Mouse (Mus musculus): ENCODE measurements around the gene Ppl. TPM values are rescaled to one million over a fixed set of nuclear protein-coding genes. Genes with fewer than 3 reads are reported as not detected.

Ppl gene
- polyA plus RNA-seq, 1 experiment: 0.24 TPM

DNA sequence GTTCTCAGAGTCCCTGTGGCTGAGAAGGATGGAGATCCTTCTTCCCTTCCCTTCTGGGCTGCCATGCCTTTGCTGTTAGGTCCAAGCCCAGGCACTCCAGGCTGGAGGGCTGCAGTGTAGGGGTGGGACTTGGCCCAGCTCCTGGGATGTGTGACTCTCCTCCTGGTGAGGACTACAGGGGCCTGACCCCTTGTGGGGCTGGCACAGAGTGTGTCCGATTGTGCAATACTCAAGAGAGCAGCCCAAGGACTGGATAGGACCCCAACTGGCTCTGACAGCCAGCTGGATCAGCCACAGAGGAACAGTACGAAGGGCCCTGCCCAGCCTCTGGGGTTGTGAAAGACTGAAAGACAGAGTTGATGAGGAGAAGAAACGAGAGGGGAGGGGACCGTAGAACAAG, 1.5 kb downstream of the Ppl start:
- DNase-seq (ENCODE audit: extremely low spot score in 1 of 2, low spot score in 1 of 2): no peak

DNA sequence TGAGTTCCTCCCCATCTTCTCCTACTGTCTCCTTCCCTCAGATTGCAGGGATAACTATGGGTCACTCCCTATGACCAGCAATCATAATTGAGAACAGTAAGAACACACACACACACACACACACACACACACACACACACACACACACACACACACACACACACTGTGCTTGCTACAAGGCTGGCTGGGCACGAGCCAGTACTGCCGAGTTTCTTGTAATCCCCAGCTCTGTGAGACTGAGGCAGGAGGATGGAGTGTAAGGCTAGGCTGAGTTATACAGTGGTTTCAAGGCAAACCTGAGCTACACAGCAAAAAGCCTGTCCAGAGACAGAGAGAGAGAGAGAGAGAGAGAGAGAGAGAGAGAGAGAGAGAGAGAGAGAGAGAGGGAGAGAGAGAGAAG, 2.0 kb downstream of the Ppl start:
- DNase-seq (ENCODE audit: extremely low spot score in 1 of 2, low spot score in 1 of 2): no peak

DNA sequence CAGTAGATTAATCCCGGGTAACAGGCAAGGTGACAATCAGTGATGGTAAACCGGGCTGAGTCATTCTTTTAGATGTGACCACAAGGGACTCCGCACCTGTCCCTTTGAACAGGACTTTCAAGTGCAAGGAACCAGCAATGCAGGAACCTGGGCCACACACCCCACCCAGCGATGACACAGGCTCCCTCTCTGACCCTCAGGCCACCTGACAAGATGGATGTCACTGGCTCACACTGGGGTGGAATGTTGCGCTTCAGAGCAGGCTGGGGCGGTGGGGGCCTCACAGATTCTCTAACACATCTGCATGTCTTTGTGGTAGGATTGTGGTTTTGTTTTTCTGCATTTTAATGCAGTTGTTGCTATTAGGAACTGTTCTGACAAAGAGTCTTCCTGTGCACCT, 8.7 kb downstream of the Ppl start:
- DNase-seq (ENCODE audit: extremely low spot score in 1 of 2, low spot score in 1 of 2): no peak

DNA sequence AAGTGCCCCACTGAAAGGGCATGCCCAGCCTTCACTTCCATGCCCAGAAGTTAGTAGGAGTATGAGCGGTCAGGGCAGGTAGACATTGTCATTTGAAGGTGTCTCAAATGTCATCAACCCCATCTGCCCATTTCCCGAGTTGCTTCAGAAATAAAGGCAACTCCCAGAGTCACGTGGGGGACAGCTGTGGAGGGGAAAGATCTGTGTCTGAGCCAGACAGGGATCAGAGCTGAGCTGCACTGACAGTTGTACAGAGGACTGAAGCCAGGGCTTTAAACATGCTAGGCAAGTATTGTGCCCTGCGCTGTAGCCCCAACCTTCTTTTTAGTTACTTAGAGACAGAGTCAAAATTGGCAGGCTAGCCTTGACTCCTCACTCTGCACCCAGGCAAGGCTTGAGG, 12.4 kb downstream of the Ppl start:
- no peak for DNase-seq (ENCODE audit: extremely low spot score in 1 of 2, low spot score in 1 of 2)

DNA sequence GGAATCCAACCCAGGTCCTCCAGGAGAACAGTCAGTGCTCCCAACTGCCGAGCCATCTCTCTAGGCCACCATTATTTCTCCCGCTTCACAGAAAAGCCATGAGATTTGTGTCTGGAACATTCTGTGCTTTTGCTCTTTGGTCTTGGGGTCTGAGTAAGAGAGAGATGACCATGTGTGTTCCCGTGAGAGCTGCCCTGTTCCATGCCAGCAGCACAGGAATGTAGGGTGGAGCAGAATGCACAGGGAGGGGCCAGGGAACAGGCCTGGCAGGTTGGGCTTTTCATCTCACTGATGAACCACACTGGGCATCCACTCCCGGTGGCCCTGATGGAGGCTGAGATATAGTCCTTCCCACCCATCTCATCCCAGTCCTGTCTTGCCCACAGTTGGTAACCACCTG, 12.8 kb downstream of the Ppl start:
- DNase-seq (ENCODE audit: extremely low spot score in 1 of 2, low spot score in 1 of 2): no peak

DNA sequence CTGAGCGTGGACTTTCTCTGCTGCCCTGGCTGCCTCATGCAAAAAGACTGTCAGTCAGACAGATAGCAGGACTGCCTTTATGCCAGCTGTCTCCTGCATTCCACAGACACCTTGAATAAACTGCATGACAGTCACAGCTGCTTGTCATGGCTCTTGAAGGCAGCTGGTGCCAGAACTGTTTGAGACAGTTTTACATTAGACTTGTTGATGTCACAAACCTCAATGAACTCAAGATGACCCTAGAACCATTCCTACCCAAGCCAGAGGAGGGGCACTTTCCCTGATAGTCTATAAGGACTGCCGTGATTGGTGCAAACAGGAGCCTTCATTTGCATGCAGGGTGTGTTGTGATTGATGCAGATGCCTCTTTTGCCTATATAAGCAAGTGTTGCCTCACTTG, 18.6 kb downstream of the Ppl start:
- DNase-seq (ENCODE audit: extremely low spot score in 1 of 2, low spot score in 1 of 2): no peak

DNA sequence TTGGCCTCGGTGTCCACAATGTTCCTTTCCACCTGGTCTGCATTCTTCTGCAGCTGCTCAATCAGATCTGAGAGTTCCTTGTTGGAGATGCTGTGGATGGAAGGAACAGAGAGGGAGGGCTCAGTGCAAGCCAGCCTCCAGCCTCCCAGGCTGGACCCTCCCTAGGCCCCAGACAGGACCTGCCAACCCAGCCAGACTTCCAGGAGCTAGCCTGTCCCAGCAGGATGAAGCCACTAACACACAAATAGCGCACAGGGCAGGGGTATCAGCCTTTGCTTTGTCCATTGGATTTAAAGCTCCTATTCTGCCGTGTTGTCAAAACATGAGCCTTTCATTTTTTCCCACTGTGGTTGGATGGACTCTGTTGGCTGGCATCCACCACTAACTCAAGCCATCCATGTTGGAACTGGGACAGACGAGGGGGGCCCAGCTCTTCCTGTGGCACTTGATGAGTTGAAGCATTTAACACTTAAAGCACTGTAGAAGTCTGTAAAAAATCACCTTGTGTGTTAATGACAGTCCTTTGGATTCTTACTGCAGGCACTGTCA, 19.1 kb downstream of the Ppl start:
- no peak for DNase-seq (ENCODE audit: extremely low spot score in 1 of 2, low spot score in 1 of 2)

DNA sequence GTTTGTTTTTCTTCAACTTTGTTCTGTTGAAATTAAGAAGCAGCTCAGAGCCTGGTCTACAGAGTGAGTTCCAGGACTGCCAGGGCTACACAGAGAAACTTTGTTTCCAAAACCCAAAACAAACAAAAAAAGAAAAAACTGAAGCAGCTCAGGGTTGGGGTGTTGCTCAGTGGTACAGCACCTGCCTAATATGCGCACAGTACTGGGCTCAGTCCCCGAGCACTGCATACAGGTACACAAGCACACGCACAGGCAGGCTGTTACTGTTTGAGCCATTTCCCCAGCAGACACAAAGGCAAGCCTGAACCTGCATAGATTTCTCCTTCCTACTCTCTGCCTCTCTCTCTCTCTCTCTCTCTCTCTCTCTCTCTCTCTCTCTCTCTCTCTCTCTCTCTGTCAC, 21.2 kb downstream of the Ppl start:
- DNase-seq (ENCODE audit: extremely low spot score in 1 of 2, low spot score in 1 of 2): no peak

DNA sequence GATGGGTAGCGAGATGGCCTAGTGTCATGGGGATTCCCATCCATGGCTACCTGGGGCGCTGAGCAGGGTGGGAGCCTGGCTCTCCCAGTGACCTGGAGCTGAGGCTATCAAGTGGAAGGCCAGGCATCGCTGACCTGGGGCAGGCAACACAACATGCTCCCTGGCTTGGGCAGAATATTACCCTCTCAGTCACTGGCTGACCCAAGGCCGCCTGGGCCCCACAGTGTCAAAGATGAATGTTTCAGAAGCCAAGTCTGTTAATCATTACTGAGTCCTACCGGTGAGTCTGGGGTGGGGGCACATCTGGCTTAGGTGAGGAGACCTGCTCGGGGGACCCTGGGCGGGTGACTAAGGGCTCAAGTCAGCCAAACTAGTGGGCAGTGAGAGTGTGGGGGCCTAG, 22.3 kb downstream of the Ppl start:
- no peak for DNase-seq (ENCODE audit: extremely low spot score in 1 of 2, low spot score in 1 of 2)

DNA sequence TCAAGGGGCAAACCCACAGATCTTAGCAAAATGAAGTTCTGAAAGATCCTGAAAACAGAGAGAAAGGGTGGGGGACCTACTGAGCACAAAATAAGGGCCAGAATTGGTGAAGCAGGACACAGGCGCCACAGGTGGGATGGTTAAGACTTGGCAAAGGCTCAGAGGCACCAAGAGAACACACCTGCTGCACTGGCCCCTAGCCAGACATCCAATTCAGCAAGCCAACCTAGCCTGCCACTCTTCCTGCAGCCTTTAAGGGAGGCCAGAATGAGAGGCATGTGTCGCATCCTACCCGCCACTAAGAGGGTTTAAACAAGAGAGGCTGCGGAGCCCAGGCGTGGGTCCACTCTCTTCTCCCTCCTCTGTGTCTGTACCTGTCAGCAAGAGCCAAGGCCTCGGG, 31.2 kb downstream of the Ppl start:
- no peak for DNase-seq (ENCODE audit: extremely low spot score in 1 of 2, low spot score in 1 of 2)

DNA sequence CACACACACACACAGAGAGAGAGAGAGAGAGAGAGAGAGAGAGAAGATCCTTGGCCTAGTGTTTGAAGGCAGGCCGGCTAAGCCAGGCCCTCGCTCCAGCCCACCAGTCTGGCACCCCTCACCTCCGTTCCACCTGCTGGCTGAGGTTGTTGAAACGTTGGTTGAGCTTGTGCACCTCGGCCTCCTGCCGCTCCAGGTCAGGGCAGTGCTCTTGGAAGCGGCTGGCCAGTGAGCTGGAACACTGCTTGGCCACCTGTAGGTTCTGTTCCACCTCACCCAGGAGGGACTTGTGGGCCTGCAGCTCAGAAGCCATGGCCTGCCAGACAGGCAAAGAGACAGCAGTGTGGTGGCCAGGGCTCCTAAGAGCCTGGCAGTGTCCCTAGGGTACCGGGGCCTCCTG, 35.7 kb downstream of the Ppl start:
- DNase-seq (ENCODE audit: extremely low spot score in 1 of 2, low spot score in 1 of 2): no peak

DNA sequence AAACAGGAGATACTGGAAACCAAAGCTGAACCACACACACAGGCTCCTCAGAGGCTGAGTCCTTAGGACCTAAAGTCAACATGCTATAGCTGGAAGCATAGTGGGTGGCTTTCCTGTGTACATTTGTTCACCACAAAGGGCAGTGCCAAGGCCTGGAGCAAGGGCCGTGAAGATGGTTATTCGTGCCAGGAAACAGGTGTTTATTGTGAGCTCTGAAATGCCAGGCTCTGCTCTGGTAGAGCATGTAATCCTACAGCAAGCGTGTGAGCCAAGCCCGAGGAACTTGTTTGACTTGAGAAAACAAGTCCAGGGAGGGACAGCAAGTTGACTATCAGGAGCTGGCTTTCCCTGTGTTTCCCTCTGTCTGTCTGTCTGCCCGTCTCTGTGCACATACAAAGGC, 38.9 kb downstream of the Ppl start:
- DNase-seq (ENCODE audit: extremely low spot score in 1 of 2, low spot score in 1 of 2): no peak

DNA sequence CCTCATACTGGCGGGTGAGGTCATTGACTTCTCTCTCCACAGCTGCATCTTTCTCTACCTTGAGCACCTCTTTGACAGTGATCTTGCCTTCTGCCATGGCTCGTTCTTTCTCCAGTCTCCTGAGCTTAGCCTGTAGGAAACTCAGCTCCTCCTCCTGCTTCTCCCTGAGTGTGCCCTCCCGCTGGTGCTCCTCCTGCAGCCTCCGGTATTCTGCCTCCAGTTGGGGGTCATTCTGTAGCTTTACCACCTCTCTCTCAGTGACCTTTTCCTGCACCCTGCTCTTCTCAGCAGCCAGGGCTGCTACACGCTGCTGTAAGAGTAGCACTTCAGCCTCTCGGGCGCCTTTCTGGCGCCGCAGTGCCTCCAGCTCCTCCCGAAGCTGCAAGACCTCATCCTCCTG, 43.2 kb downstream of the Ppl start:
- DNase-seq (ENCODE audit: extremely low spot score in 1 of 2, low spot score in 1 of 2): no peak

DNA sequence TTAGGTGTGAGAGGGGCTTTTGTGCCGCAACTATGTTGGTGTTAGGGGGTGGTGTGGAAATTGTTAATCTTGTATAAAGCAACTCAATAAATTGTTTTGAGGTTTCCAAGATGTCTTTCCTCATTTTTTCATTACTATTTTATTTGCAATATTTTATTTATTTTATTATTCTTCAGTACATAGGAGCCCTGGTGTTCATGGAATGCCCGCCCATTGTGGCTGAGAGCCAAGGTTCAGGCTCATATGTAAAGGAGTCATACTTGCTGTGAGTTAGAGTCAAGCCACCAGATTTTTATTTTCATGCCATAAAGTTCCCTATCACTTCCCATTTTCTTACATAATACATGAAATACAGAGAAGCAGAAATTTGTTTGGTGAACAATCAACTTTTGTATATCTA, 46.0 kb downstream of the Ppl start:
- no peak for DNase-seq (ENCODE audit: extremely low spot score in 1 of 2, low spot score in 1 of 2)

DNA sequence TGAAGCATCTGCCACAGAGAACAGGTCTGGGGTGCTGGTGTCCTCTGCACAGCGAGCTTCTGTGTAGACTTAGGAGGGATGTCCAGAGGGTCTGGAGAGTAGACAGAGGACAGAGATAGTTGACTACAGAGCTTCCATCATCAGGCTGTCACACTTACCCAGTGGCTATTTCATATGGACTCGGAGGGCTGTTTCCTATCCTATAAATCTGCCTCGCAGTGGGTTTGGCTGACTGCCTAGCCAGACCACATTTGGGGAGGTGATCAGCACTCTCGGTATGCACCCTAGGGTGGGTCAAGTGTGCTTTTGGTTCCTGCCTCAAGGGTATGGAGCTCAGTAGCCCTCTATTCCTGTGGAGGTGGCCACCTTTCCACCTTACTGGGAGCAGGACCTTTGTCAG, 47.0 kb downstream of the Ppl start:
- no peak for DNase-seq (ENCODE audit: extremely low spot score in 1 of 2, low spot score in 1 of 2)

DNA sequence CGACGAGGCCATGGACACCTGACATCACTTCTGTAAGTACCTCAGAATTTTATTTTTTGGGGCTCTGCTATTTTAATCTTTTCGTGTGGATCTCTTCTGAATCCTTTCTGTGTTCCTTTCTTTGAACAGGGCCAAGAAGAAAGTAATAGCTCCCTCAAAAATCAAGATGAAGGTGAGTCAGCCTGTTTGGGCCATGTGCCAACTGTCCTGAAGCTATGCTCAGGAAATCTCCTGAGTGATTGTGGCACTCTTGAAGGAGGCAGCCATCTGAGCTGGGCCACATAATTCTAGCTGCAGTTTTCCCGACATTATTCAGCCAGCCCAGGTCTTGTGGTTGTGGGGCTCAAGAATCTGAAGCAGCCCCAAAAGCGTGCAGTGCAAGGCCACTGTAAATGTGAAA, 57.9 kb downstream of the Ppl start:
- DNase-seq (ENCODE audit: extremely low spot score in 1 of 2, low spot score in 1 of 2): peak in 1 of 2 experiments; percentile 54

DNA sequence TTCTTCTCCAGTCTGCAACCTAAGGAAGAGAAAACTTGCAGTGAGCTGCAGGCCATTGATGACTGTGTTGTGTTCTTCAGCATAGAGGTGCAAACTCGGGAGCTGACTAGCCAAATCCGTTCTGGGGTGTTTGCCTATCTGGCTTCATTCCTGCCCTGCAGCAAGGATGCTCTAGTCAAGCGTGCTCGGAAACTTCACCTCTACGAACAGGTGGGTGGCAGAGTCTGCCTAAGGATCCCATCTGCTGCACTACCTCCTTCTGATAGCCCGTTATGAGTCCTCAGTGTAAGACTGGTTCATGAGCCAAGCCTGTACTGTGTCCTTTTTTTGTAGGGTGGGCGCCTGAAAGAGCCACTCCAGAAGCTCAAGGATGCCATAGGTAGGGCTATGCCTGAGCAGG, 60.2 kb downstream of the Ppl start:
- DNase-seq (ENCODE audit: extremely low spot score in 1 of 2, low spot score in 1 of 2): no peak

DNA sequence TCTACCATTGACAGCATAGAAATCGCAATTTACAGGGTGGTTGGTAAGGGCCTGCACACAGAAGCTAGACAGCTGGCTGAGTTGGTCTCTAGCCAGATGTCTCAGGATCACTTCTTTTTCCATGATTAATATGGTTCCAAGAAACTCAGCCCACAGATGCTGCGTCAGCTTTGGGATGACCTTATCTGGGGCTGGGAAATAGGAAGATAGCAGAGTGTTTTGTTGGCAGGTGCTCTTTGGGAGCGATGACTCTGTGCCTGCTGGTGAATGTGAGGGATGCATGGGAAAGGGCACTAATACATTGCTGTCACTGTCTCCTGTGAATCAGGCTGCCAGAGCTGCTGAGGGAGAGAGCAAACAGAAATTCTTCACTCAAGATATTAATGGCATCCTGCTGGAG, 61.9 kb downstream of the Ppl start:
- peak; percentile 29 to 66 for DNase-seq (ENCODE audit: extremely low spot score in 1 of 2, low spot score in 1 of 2)

DNA sequence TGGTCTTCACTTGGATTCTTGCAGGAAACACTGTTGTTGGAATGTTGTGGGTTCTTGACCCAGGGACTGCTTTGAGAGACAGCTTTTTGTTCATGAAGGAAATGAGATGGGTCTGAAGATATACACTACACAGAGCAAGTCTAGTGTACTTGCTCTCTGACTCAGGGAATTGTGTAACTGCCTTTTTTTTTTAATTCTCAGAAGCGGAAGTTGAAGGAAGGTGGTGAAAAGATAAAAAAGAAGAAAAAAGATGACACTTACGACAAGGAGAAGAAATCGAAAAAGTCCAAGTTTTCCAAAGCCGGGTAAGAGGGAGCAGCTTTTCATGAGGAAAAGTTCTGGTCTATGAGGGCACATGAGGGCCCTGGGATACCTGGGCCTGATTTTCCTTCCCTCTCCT, 68.7 kb downstream of the Ppl start:
- no peak for DNase-seq (ENCODE audit: extremely low spot score in 1 of 2, low spot score in 1 of 2)

DNA sequence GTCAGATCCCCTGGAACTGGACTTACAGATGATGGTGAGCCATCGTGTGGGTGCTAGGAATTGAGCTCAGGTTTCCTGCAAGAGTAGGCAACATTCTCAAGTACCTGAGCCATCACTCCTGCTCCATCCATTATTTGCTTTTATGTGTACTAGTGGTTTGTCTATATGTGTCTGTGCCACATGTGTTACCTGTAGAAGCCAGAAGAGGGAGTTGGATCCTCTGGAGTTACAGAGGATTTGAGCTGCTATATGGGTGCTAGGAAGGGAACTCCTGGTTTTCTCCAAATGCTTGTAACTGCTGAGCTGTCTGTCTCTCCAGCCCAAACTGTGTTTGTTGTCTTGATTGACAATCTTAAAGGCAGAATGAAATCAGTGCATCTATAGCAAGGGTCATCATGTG, 74.1 kb downstream of the Ppl start:
- DNase-seq (ENCODE audit: extremely low spot score in 1 of 2, low spot score in 1 of 2): no peak

DNA sequence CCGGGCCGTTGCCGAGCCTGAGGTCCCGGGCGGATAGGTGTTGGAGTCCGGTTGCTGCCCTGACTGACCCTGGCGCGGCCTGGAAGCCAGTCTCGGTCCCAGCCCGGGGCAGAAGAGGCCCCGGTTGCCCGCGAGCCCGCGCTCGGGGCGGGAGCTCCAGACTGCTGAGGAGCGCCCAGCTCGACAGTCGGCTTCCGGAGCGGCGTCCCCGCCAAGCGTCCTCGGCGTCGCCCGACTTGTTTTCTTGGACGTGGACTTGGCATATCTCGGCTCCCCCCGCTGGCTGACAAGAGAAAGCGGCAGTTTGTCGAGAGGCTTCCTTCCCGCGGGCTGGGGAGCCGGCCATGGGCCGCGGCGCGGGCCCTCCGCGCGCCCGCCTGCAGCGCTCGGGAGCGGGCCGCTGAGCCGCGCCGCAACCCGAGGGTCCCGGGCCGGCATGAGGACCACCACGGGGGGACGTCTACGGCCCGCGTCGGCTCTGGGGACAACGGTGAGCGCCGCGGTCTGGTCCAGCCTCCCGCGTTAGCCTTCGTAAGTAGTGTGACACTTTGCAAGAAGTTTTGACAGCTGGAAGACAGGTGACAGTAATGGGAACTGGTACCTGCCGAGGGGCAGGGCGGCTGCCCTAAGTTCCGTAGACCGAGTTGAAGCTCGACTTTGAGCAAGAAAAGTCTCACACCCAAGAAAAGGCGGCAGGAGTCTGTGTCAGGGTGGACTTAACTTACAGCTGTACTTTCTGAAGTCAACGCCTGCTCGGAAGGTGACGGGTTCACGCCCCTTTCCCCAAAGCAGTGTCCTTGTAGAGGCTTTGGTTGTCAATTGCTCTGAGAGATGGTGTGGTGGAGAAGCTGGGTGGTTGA, 81.7 kb downstream of the Ppl start:
- DNase-seq (ENCODE audit: extremely low spot score in 1 of 2, low spot score in 1 of 2): peak; percentile 20 to 62

DNA sequence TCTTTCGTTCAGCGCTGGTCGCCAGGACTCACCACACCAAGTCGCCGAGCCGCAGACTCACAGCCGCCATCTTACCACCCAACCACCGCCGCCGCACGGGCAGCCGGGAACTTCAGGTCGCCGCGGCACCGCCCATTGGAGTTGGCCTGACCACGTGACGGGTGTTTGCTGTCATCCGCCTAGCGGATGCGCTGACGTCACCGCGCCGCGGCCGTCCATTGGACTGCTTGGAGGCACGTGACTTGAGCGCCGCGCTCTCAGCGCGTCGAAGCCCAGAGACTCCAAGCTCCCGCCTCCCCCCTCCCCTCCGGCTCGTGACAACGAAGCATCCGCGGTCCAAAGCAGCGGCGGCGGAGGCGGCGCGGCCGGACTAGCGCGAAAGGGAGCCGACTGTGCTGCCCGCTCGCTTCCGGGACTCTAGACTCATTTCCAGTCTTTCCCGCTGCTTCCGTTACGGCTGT, 82.4 kb downstream of the Ppl start, which contains the start of the genes Glyr1 and Ubn1:
Gene Glyr1 (minus strand): TSS at position 90 of the 461 bp plus-strand sequence.
Gene Ubn1 (plus strand): TSS at position 284 of the 461 bp plus-strand sequence.
- peak; percentile 98 to 99 for DNase-seq (ENCODE audit: extremely low spot score in 1 of 2, low spot score in 1 of 2)
